Mouse (Mus musculus) heart, postnatal 0 days (tissue): Measurements from ENCODE around the gene Scube3. TPM values are rescaled to one million over a fixed set of nuclear protein-coding genes. Genes with fewer than 3 reads are reported as not detected.

Source experiments
- ATAC-seq: fragments of 200-750 bp; cut with Nextera tagmentation; 2 replicates; pipeline ENCODE4 v1.8.0; 2017; ENCODE audit warnings: low read depth, moderate number of reproducible peaks, moderate library complexity; ENCODE audit not compliant: insufficient read depth
- DNase-seq: peaks from one replicate; pipeline ENCODE4 v3.0.0-alpha.2; 2016; ENCODE audit warnings: low spot score
- H3K27ac ChIP-seq: fragments of 300-500 bp; sonication (generic); 2 replicates; pipeline ENCODE4 v1.5.1; 2014; ENCODE audit warnings: low read depth, mild to moderate bottlenecking
- H3K27me3 ChIP-seq: fragments of 300-500 bp; sonication (generic); 2 replicates; pipeline ENCODE4 v1.6.1; 2014; ENCODE audit warnings: low read length, mixed read lengths; ENCODE audit not compliant: control insufficient read depth, insufficient read depth
- H3K36me3 ChIP-seq: fragments of 300-500 bp; sonication (generic); replicated peaks from 2 replicates; pipeline ENCODE4 v1.6.1; 2014; ENCODE audit warnings: low read length, mixed read lengths; ENCODE audit not compliant: control insufficient read depth, insufficient read depth
- H3K4me1 ChIP-seq: fragments of 300-500 bp; sonication (generic); 2 replicates; pipeline ENCODE4 v1.6.1; 2014; ENCODE audit warnings: antibody characterized with exemption; ENCODE audit not compliant: control insufficient read depth, insufficient read depth
- H3K4me2 ChIP-seq: fragments of 300-500 bp; sonication (generic); 2 replicates; pipeline ENCODE4 v1.6.1; 2014; ENCODE audit warnings: low read depth, mild to moderate bottlenecking, low read length, moderate library complexity
- H3K4me3 ChIP-seq: fragments of 300-500 bp; sonication (generic); 2 replicates; pipeline ENCODE4 v1.5.1; 2014; ENCODE audit warnings: low read depth, low read length
- H3K9ac ChIP-seq: fragments of 300-500 bp; sonication (generic); replicated peaks from 2 replicates; pipeline ENCODE4 v1.6.1; 2014; ENCODE audit warnings: low read depth, low read length, mixed read lengths
- H3K9me3 ChIP-seq: fragments of 300-500 bp; sonication (generic); replicated peaks from 2 replicates; pipeline ENCODE4 v1.6.1; 2016; ENCODE audit warnings: low read length; ENCODE audit not compliant: control insufficient read depth
- CTCF ChIP-seq: IDR thresholded peaks from 2 replicates; pipeline ENCODE4 v1.5.1; 2016; ENCODE audit warnings: antibody characterized with exemption, control low read depth, low read depth
- EP300 ChIP-seq: IDR thresholded peaks from 2 replicates; pipeline ENCODE4 v1.6.1; 2016; ENCODE audit warnings: antibody characterized with exemption, low read depth
- WGBS: fragments of 180-500 bp; shearing (Covaris S2); extraction: QIAGEN DNeasy Blood & Tissue Kit; methylation state at CpG from one replicate; pipeline ENCODE4 v1.1.7; 2014; 5-methylcytosine and 5-hydroxymethylcytosine counted together
- polyA plus RNA-seq: library from polyadenylated mRNA; unstranded; fragments of >200 nt; fragmentation: Nextera tagmentation; extraction: Ambion mirVana; gene quantifications from 2 replicates; pipeline ENCODE4 v1.2.1, GENCODE M21; 2015
- total RNA-seq: library from RNA; depleted of rRNA; stranded (reverse); fragments of >200 nt; gene quantifications from 2 replicates; pipeline ENCODE4 v1.2.3, GENCODE M21; 2014; ENCODE audit warnings: low replicate concordance

Gene Scube3
- total and polyA plus RNA-seq, 2 experiments from 2014 or later = 0.14 to 3.0 TPM

DNA sequence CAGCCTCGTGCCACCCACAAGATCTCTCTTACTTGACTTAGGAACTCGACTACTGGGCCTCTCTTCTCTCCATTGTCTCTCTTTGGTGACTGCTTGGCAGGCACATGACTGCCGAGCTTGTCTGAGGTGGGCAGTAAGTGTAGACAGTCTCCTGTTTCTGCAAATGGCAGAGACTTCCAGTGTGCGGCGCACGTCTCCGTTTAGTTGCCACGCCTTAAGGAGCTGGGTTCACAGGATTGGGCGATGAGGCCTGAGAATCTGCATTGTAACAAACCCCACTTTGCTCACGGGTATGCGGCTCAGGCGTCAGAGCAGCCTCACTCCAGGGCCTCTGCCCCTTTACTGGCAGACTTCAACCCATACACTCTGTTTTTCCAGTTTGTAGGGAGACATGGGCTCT is 8.5 kb downstream of the Scube3 start:
- no peaks in the 10 kb centered on the region for H3K9me3 ChIP-seq
- TF ChIP-seq EP300 (no peak), CTCF (no peak)
- ATAC-seq = no peak
- DNase-seq = no peak
- H3K4me2 ChIP-seq = no peak overlapping the region
- no peak overlapping the region for H3K9ac ChIP-seq
- H3K36me3 ChIP-seq = no peaks in the 10 kb centered on the region
- 78% methylated on average over 12 of the region's 12 CpGs for WGBS
- no peak overlapping the region for H3K27ac ChIP-seq
- H3K27me3 ChIP-seq = peaks cover 43% of the 10 kb centered on the region
- no peaks in the 10 kb centered on the region for H3K4me1 ChIP-seq
- H3K4me3 ChIP-seq = no peak overlapping the region

DNA sequence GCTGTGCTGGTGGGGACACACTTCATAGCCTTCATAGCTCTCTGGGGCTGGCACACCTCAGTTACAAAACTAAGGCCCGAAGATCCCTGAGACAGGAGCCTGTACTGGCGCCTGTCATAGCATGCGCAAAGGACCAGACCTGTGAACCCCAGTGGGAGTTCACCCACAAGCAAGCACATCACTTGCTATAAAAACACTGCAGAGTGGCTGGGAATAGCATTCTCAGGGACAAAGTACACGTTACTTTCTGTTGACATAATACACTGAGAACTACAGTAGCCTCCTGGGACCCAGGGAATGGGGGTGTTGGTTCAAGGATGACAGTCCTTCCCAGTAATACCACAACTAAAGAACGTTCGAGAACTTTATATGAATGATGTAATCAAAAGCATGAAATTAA is 11.2 kb downstream of the Scube3 start:
- Histone ChIP-seq H3K27ac (no peak overlapping the region), H3K4me1 (no peaks in the 10 kb centered on the region), H3K9me3 (no peaks in the 10 kb centered on the region), H3K4me3 (no peak overlapping the region), H3K27me3 (peaks cover 36% of the 10 kb centered on the region), H3K9ac (no peak overlapping the region), H3K4me2 (no peak overlapping the region), H3K36me3 (no peaks in the 10 kb centered on the region)
- TF ChIP-seq EP300 (no peak), CTCF (no peak)
- DNase-seq (no peak), ATAC-seq (no peak)
- 72% methylated on average over 6 of the region's 6 CpGs for WGBS

DNA sequence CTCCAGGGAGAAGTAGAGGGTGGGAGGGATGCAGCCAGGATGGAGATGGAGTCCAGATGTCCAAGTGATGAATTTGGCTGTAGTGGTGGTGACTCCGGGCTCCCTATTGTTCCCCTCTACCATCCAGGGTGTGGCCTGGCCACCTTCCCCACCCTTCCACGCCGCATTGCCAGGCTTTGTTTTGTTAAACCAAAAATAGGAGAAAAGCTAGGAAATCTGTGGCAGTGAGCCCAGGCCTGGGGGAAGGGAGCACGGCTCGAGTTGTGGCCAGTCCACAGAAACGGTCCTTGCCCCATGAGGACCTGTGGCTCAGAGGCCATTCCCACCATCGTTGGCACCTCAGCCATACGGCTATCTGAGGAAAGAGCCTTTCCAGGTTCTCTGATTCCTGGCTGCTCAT is 13.0 kb downstream of the Scube3 start:
- WGBS = 75% methylated on average over 8 of the region's 8 CpGs
- H3K9ac ChIP-seq = no peak overlapping the region
- no peak for TF ChIP-seq EP300
- TF ChIP-seq CTCF = no peak
- DNase-seq = no peak
- H3K9me3 ChIP-seq = no peaks in the 10 kb centered on the region
- no peak for ATAC-seq
- no peaks in the 10 kb centered on the region for H3K36me3 ChIP-seq
- no peak overlapping the region for H3K4me3 ChIP-seq
- no peak overlapping the region for H3K4me2 ChIP-seq
- no peaks in the 10 kb centered on the region for H3K4me1 ChIP-seq
- no peak overlapping the region for H3K27ac ChIP-seq
- peaks cover 49% of the 10 kb centered on the region for H3K27me3 ChIP-seq

DNA sequence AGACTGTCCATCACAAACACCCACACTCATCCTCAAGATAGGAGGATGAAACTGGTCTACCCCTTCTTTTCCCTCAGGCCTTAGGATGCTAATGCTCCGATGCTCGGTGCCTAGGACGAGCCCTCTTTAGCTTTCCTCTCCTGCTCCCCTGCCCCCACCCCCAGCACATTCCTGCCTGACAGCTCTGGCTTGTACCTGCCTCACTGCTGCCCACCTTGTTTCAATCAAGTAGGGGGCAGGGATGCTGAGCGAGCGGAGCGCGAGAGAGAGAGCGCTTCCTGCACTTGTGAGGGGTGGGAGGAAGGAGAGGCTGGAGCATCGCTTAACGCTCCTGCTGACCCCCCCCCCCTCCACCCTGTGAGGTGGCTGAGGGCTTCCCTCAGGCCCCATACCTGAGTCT is 18.4 kb downstream of the Scube3 start:
- ATAC-seq = no peak

DNA sequence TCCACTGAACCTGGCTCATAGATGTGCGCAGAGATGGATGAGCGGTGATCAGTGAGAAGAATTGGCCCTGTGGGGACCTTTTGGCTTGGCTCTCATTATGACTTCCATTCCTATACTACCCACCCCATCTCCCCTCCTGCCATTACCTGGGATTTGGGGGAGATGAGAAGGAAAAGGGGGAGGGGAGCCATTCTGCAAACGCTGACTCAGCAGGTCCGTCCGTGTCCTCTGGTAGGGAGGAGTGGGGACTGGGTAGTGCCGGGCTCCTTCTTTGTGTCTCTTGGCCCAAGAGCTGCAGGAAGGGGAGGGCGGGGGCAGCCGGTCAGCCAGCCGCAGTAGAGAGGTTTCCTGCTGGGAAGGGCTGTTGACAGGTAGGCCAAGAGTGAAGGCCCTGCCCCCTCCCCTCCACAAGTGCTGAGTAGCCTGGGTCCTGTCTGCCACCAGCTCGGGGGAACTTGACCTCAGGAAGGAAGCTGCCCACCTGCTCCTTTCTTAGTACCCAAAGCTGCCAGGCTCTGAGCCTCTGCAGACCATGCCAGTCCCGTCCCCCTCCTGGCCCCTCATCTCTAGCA is 19.5 kb downstream of the Scube3 start:
- ATAC-seq = no peak
- Histone ChIP-seq H3K27me3 (peaks cover 78% of the 10 kb centered on the region), H3K36me3 (no peaks in the 10 kb centered on the region), H3K4me3 (no peak overlapping the region), H3K4me2 (no peak overlapping the region), H3K27ac (no peak overlapping the region), H3K9ac (no peak overlapping the region; the same call in 1 of the 2 replicates), H3K4me1 (0 out of 2 replicates have a peak, but pooled peaks cover 5% of the 10 kb centered on the region), H3K9me3 (no peaks in the 10 kb centered on the region)
- WGBS = 12% methylated on average over 11 of the region's 11 CpGs
- TF ChIP-seq CTCF = no peak
- TF ChIP-seq EP300 = no peak
- DNase-seq = no peak

More for the DNA sequence above, 18.4 kb downstream of the Scube3 start:
- no peak overlapping the region for H3K4me2 ChIP-seq
- 10% methylated on average over 10 of the region's 10 CpGs for WGBS
- no peak for TF ChIP-seq EP300
- TF ChIP-seq CTCF = no peak
- no peak for DNase-seq
- H3K9me3 ChIP-seq = no peaks in the 10 kb centered on the region
- no peak overlapping the region for H3K9ac ChIP-seq
- H3K27me3 ChIP-seq = peaks cover 79% of the 10 kb centered on the region
- H3K36me3 ChIP-seq = no peaks in the 10 kb centered on the region
- H3K27ac ChIP-seq = no peak overlapping the region
- no peak overlapping the region for H3K4me3 ChIP-seq
- 0 out of 2 replicates have a peak, but pooled peaks cover 5% of the 10 kb centered on the region for H3K4me1 ChIP-seq

DNA sequence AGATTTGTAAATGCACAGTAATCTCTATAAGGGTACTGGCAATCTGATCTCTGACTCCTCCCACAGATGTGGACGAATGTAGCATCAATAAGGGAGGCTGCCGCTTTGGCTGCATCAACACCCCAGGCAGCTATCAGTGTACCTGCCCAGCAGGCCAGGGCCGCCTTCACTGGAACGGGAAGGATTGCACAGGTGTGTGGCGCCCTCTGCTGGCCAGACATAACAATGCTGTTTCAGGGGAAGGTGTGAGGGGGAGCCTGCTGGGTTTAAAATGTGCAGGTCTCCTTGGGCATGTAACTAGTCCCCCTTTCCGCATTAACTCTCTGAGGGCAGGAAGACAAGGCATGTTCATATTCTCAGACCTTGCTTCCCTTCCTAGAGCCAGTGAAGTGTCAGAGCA is 21.7 kb downstream of the Scube3 start:
- Histone ChIP-seq H3K4me1 (0 out of 2 replicates have a peak, but pooled peaks cover 5% of the 10 kb centered on the region), H3K9ac (no peak overlapping the region), H3K4me2 (no peak overlapping the region), H3K27me3 (peaks cover 63% of the 10 kb centered on the region), H3K4me3 (no peak overlapping the region), H3K9me3 (no peaks in the 10 kb centered on the region), H3K27ac (no peak overlapping the region), H3K36me3 (no peaks in the 10 kb centered on the region)
- DNase-seq (peak; percentile 54), ATAC-seq (peak; percentile 69)
- no peak for TF ChIP-seq EP300
- TF ChIP-seq CTCF = peak; percentile 93
- WGBS = 5% methylated on average over 6 of the region's 6 CpGs
